Mouse (Mus musculus) erythroblast, embryonic 14.5 days (primary cell): ENCODE data around the gene Csnk1g2.

Source experiments
- GATA1 ChIP-seq: IDR thresholded peaks from 2 replicates; pipeline ENCODE4 v1.6.1; 2012; ENCODE audit warnings: low read length, inconsistent platforms, mixed read lengths
- TAL1 ChIP-seq: IDR thresholded peaks from 3 replicates; pipeline ENCODE4 v1.6.1; 2012; ENCODE audit warnings: low read length, inconsistent platforms, mixed read lengths

DNA sequence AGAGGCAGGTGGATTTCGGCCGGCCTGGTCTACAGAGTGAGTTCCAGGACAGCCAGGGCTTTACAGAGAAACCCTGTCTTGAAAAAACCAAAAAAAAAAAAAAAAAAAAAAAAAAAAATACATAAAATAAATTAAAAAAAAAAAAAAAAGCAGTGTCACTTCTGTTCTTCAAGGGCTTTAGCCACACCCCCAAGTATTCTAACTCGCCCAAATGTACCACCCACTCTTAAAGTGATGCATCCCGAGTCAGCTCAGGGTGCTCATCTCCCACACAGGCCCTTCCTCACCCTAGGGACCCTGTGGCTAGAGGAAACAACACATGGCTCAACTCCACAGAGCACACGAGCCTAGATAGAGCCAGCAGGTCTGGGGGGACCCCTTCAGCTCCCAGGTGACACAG lies 39.6 kb upstream of the Csnk1g2 start:
- TF ChIP-seq GATA1 (no peak), TAL1 (no peak)
